Mouse (Mus musculus): ENCODE data around the gene Ppp1r8.
"Not testable (repeated sequence)": the region's sequence is repeated elsewhere in the genome, so short reads cannot be mapped to it uniquely, and the experiment has no call there.

Ppp1r8 gene

GRCm38 (mm10) chr4:132803876-132804275, 39.1 kb downstream of the Ppp1r8 start:
- Histone ChIP-seq H3K4me3 (replicated peaks; ENCODE audit: low read length) (no peak overlapping the region), H3K4me1 (replicated peaks; ENCODE audit: low read depth, low read length) (peaks cover 49% of the 10 kb centered on the region), H3K27me3 (ENCODE audit: insufficient read depth, low read length) (no peaks in the 10 kb centered on the region), H3K9me3 (ENCODE audit: low read length) (no peaks in the 10 kb centered on the region), H3K36me3 (ENCODE audit: insufficient read depth, low read length) (no peaks in the 10 kb centered on the region)
- no peak for TF ChIP-seq CTCF (conservative IDR thresholded peaks at IDR 0.05; ENCODE audit: low read length)
- no peak for TF ChIP-seq NANOG (IDR thresholded peaks at IDR 0.05; ENCODE audit: borderline replicate concordance, low read length)
- TF ChIP-seq POU5F1 (IDR thresholded peaks at IDR 0.05; ENCODE audit: borderline replicate concordance, low read length): no peak

GRCm38 (mm10) chr4:132803212-132803611, 39.8 kb downstream of the Ppp1r8 start:
- no peaks in the 10 kb centered on the region for H3K36me3 ChIP-seq (ENCODE audit: insufficient read depth, low read length)
- H3K9me3 ChIP-seq (ENCODE audit: low read length): no peaks in the 10 kb centered on the region
- no peak overlapping the region for H3K4me3 ChIP-seq (replicated peaks; ENCODE audit: low read length)
- TF ChIP-seq POU5F1 (IDR thresholded peaks at IDR 0.05; ENCODE audit: borderline replicate concordance, low read length): no peak
- no peak for TF ChIP-seq NANOG (IDR thresholded peaks at IDR 0.05; ENCODE audit: borderline replicate concordance, low read length)
- TF ChIP-seq CTCF (conservative IDR thresholded peaks at IDR 0.05; ENCODE audit: low read length): no peak
- peaks cover 1% of the 10 kb centered on the region for H3K27me3 ChIP-seq (ENCODE audit: insufficient read depth, low read length)
- peaks cover 48% of the 10 kb centered on the region for H3K4me1 ChIP-seq (replicated peaks; ENCODE audit: low read depth, low read length)

GRCm38 (mm10) chr4:132802171-132802637, 40.8 kb downstream of the Ppp1r8 start:
- Histone ChIP-seq H3K27me3 (ENCODE audit: insufficient read depth, low read length) (peaks cover 7% of the 10 kb centered on the region), H3K4me3 (replicated peaks; ENCODE audit: low read length) (peak overlapping the region; percentile 71), H3K9me3 (ENCODE audit: low read length) (no peaks in the 10 kb centered on the region), H3K4me1 (replicated peaks; ENCODE audit: low read depth, low read length) (peaks cover 46% of the 10 kb centered on the region), H3K36me3 (ENCODE audit: insufficient read depth, low read length) (no peaks in the 10 kb centered on the region)
- no peak for TF ChIP-seq POU5F1 (IDR thresholded peaks at IDR 0.05; ENCODE audit: borderline replicate concordance, low read length)
- TF ChIP-seq NANOG (IDR thresholded peaks at IDR 0.05; ENCODE audit: borderline replicate concordance, low read length): no peak
- TF ChIP-seq CTCF (conservative IDR thresholded peaks at IDR 0.05; ENCODE audit: low read length): no peak

- TF ChIP-seq CTCF (conservative IDR thresholded peaks at IDR 0.05; ENCODE audit: low read length): no peak
- no peak for TF ChIP-seq POU5F1 (IDR thresholded peaks at IDR 0.05; ENCODE audit: borderline replicate concordance, low read length)
- no peak for TF ChIP-seq NANOG (IDR thresholded peaks at IDR 0.05; ENCODE audit: borderline replicate concordance, low read length)
- H3K27me3 ChIP-seq (ENCODE audit: insufficient read depth, low read length): peaks cover 11% of the 10 kb centered on the region
- no peaks in the 10 kb centered on the region for H3K9me3 ChIP-seq (ENCODE audit: low read length)
- H3K36me3 ChIP-seq (ENCODE audit: insufficient read depth, low read length): no peaks in the 10 kb centered on the region
- peaks cover 49% of the 10 kb centered on the region for H3K4me1 ChIP-seq (replicated peaks; ENCODE audit: low read depth, low read length)
- H3K4me3 ChIP-seq (replicated peaks; ENCODE audit: low read length): peak overlapping the region; percentile 71
Observed at GRCm38 (mm10) chr4:132801176-132802077, 41.5 kb downstream of the Ppp1r8 start.

GRCm38 (mm10) chr4:132799845-132800244, 43.1 kb downstream of the Ppp1r8 start:
- H3K27me3 ChIP-seq (ENCODE audit: insufficient read depth, low read length): peaks cover 23% of the 10 kb centered on the region
- TF ChIP-seq POU5F1 (IDR thresholded peaks at IDR 0.05; ENCODE audit: borderline replicate concordance, low read length): no peak
- TF ChIP-seq NANOG (IDR thresholded peaks at IDR 0.05; ENCODE audit: borderline replicate concordance, low read length): no peak
- H3K9me3 ChIP-seq (ENCODE audit: low read length): no peaks in the 10 kb centered on the region
- H3K4me3 ChIP-seq (replicated peaks; ENCODE audit: low read length): no peak overlapping the region
- H3K36me3 ChIP-seq (ENCODE audit: insufficient read depth, low read length): no peaks in the 10 kb centered on the region
- peaks cover 50% of the 10 kb centered on the region for H3K4me1 ChIP-seq (replicated peaks; ENCODE audit: low read depth, low read length)

- H3K27me3 ChIP-seq (ENCODE audit: insufficient read depth, low read length): peaks cover 35% of the 10 kb centered on the region
- H3K4me3 ChIP-seq (replicated peaks; ENCODE audit: low read length): not testable (repeated sequence)
Observed at GRCm38 (mm10) chr4:132798666-132799065, 44.3 kb downstream of the Ppp1r8 start.

GRCm38 (mm10) chr4:132798028-132798427, 44.9 kb downstream of the Ppp1r8 start:
- TF ChIP-seq NANOG (IDR thresholded peaks at IDR 0.05; ENCODE audit: borderline replicate concordance, low read length) (no peak), CTCF (conservative IDR thresholded peaks at IDR 0.05; ENCODE audit: low read length) (no peak), POU5F1 (IDR thresholded peaks at IDR 0.05; ENCODE audit: borderline replicate concordance, low read length) (no peak)
- Histone ChIP-seq H3K36me3 (ENCODE audit: insufficient read depth, low read length) (no peaks in the 10 kb centered on the region), H3K27me3 (ENCODE audit: insufficient read depth, low read length) (peaks cover 36% of the 10 kb centered on the region), H3K4me3 (replicated peaks; ENCODE audit: low read length) (no peak overlapping the region), H3K4me1 (replicated peaks; ENCODE audit: low read depth, low read length) (peaks cover 47% of the 10 kb centered on the region), H3K9me3 (ENCODE audit: low read length) (no peaks in the 10 kb centered on the region)

More at GRCm38 (mm10) chr4:132798666-132799065, 44.3 kb downstream of the Ppp1r8 start:
- peaks cover 47% of the 10 kb centered on the region for H3K4me1 ChIP-seq (replicated peaks; ENCODE audit: low read depth, low read length)
- not testable (repeated sequence) for H3K9me3 ChIP-seq (ENCODE audit: low read length); H3K36me3 ChIP-seq (ENCODE audit: insufficient read depth, low read length)

GRCm38 (mm10) chr4:132797461-132797860, 45.5 kb downstream of the Ppp1r8 start:
- H3K9me3 ChIP-seq (ENCODE audit: low read length): no peaks in the 10 kb centered on the region
- TF ChIP-seq POU5F1 (IDR thresholded peaks at IDR 0.05; ENCODE audit: borderline replicate concordance, low read length): no peak
- no peak for TF ChIP-seq CTCF (conservative IDR thresholded peaks at IDR 0.05; ENCODE audit: low read length)
- TF ChIP-seq NANOG (IDR thresholded peaks at IDR 0.05; ENCODE audit: borderline replicate concordance, low read length): no peak
- peaks cover 43% of the 10 kb centered on the region for H3K4me1 ChIP-seq (replicated peaks; ENCODE audit: low read depth, low read length)
- H3K36me3 ChIP-seq (ENCODE audit: insufficient read depth, low read length): no peaks in the 10 kb centered on the region
- H3K4me3 ChIP-seq (replicated peaks; ENCODE audit: low read length): no peak overlapping the region
- peaks cover 38% of the 10 kb centered on the region for H3K27me3 ChIP-seq (ENCODE audit: insufficient read depth, low read length)

Measured in E14TG2a.4 (cell line).